Mouse (Mus musculus) embryo, embryonic 9.5 days (tissue): ENCODE results near the gene Scgb1c1.
"Not testable (repeated sequence)": the region's sequence is repeated elsewhere in the genome, so short reads cannot be mapped to it uniquely, and the experiment has no call there.

Source experiments
- DNase-seq: peaks from one replicate; pipeline ENCODE4 v3.0.0-alpha.2; 2017; ENCODE audit errors: extremely low spot score

Scgb1c1 gene

GRCm38 (mm10) chr7:140879355-140879754, 34.0 kb downstream of the Scgb1c1 start:
- DNase-seq: no peak

- DNase-seq: no peak
Measured at GRCm38 (mm10) chr7:140880419-140880818, 35.1 kb downstream of the Scgb1c1 start.

GRCm38 (mm10) chr7:140880865-140881515, 35.6 kb downstream of the Scgb1c1 start:
- DNase-seq: no peak

- DNase-seq: peak; percentile 91
Measured at GRCm38 (mm10) chr7:140881696-140882468, 36.5 kb downstream of the Scgb1c1 start, which contains the start of the genes Psmd13 and Sirt3. Gene Psmd13, plus strand, starts transcription at chr7:140881968. Gene Sirt3, minus strand, starts transcription at chr7:140882309.

- no peak for DNase-seq
Measured at GRCm38 (mm10) chr7:140882469-140882803, 37.1 kb downstream of the Scgb1c1 start.

- DNase-seq: not testable (repeated sequence)
Measured at GRCm38 (mm10) chr7:140890636-140891035, 45.3 kb downstream of the Scgb1c1 start.

- DNase-seq: no peak
Measured at GRCm38 (mm10) chr7:140894031-140894430, 48.7 kb downstream of the Scgb1c1 start.

GRCm38 (mm10) chr7:140894611-140895010, 49.3 kb downstream of the Scgb1c1 start:
- no peak for DNase-seq
